Mouse (Mus musculus) C2C12 (cell line): Measurements from ENCODE around the gene Il1rapl2. TPM values are rescaled to one million over a fixed set of nuclear protein-coding genes. Genes with fewer than 3 reads are reported as not detected.

Experiments
- H3K27me3 ChIP-seq: one replicate; pipeline ENCODE4 v1.6.1; 2011; ENCODE audit not compliant: control insufficient read depth, insufficient read depth, insufficient read length
- H3K36me3 ChIP-seq: one replicate; pipeline ENCODE4 v1.6.1; 2011; ENCODE audit not compliant: control insufficient read depth, insufficient read depth
- H3K4me3 ChIP-seq: one replicate; pipeline ENCODE4 v1.5.1; 2011; ENCODE audit warnings: mild to moderate bottlenecking, control low read depth; ENCODE audit not compliant: poor library complexity, insufficient read depth, severe bottlenecking
- H3K79me2 ChIP-seq: one replicate; pipeline ENCODE4 v1.6.1; 2011; ENCODE audit not compliant: control insufficient read depth, insufficient read depth
- H3K79me3 ChIP-seq: one replicate; pipeline ENCODE4 v1.6.1; 2011; ENCODE audit warnings: low read depth, control low read depth
- H3ac ChIP-seq: one replicate; pipeline ENCODE3; 2011; ENCODE audit warnings: low read depth; ENCODE audit not compliant: control insufficient read depth, insufficient read length
- CEBPB ChIP-seq: IDR thresholded peaks from one replicate; pipeline ENCODE4 v1.6.1; 2011; ENCODE audit warnings: low read depth, mild to moderate bottlenecking, control low read depth, moderate library complexity
- CTCF ChIP-seq: IDR thresholded peaks from one replicate; pipeline ENCODE4 v1.5.1; 2011; ENCODE audit not compliant: control insufficient read depth, insufficient read depth, insufficient read length
- FOSL1 ChIP-seq: IDR thresholded peaks from one replicate; pipeline ENCODE4 v1.8.0; 2011; ENCODE audit warnings: mild to moderate bottlenecking, low read length; ENCODE audit not compliant: poor library complexity, insufficient read depth, severe bottlenecking
- MAX ChIP-seq: IDR thresholded peaks from one replicate; pipeline ENCODE4 v1.6.1; 2011; ENCODE audit warnings: mild to moderate bottlenecking, control low read depth
- MYOD1 ChIP-seq: IDR thresholded peaks from one replicate; pipeline ENCODE4 v1.6.1; 2011; ENCODE audit warnings: low read depth; ENCODE audit not compliant: control insufficient read depth, insufficient read length
- MYOG ChIP-seq: IDR thresholded peaks from one replicate; pipeline ENCODE4 v1.6.1; 2011; ENCODE audit not compliant: control insufficient read depth, insufficient read length; ENCODE audit errors: extremely low read depth
- USF1 ChIP-seq: IDR thresholded peaks from one replicate; pipeline ENCODE4 v1.6.1; 2011; ENCODE audit warnings: low read depth, mild to moderate bottlenecking, control low read depth, moderate library complexity
- long read RNA-seq, 2 experiments: library from polyadenylated mRNA; unstranded; transcript quantifications; one replicate each; pipeline ENCODE4 v2.0.0; 2019 to 2020
- polyA plus RNA-seq: library from polyadenylated mRNA; unstranded; fragments of >200 nt; fragmentation: generic; extraction: Trizol; gene quantifications from one replicate; pipeline ENCODE4 v1.2.1, GENCODE M21; 2012; ENCODE audit warnings: missing spikeins

Il1rapl2 gene
- polyA plus RNA-seq: not detected
- long read RNA-seq, experiment 1: 0 reads
- long read RNA-seq, experiment 2: 0 reads

GRCm38 (mm10) chrX:137570321-137571195, at the start of gene Il1rapl2:
Gene Il1rapl2, plus strand, starts transcription at chrX:137570608.
- no peak within 1 kb of the TSS for H3K4me3 ChIP-seq
- H3K79me3 ChIP-seq: no peaks in the 10 kb centered on the region
- H3K36me3 ChIP-seq: no peaks in the 10 kb centered on the region
- H3ac ChIP-seq: no peak within 1 kb of the TSS
- H3K79me2 ChIP-seq: no peaks in the 10 kb centered on the region
- no peaks in the 10 kb centered on the region for H3K27me3 ChIP-seq
- no peak for TF ChIP-seq CEBPB
- TF ChIP-seq CTCF: no peak
- no peak for TF ChIP-seq MYOD1
- no peak for TF ChIP-seq FOSL1
- no peak for TF ChIP-seq MYOG
- no peak for TF ChIP-seq MAX
- TF ChIP-seq USF1: no peak

GRCm38 (mm10) chrX:137548348-137548747, 22.1 kb upstream of the Il1rapl2 start:
- no peak overlapping the region for H3ac ChIP-seq
- H3K79me3 ChIP-seq: no peaks in the 10 kb centered on the region
- H3K79me2 ChIP-seq: no peaks in the 10 kb centered on the region
- no peaks in the 10 kb centered on the region for H3K27me3 ChIP-seq
- H3K4me3 ChIP-seq: no peak overlapping the region
- no peaks in the 10 kb centered on the region for H3K36me3 ChIP-seq
- TF ChIP-seq MYOG: no peak
- TF ChIP-seq MAX: no peak
- no peak for TF ChIP-seq CTCF
- no peak for TF ChIP-seq USF1
- TF ChIP-seq MYOD1: no peak
- no peak for TF ChIP-seq CEBPB
- no peak for TF ChIP-seq FOSL1

GRCm38 (mm10) chrX:137569472-137570188, 778 bp upstream of the Il1rapl2 start:
- no peak overlapping the region for H3ac ChIP-seq
- no peak overlapping the region for H3K4me3 ChIP-seq
- no peaks in the 10 kb centered on the region for H3K36me3 ChIP-seq
- H3K27me3 ChIP-seq: no peaks in the 10 kb centered on the region
- no peak for TF ChIP-seq CEBPB
- TF ChIP-seq MYOD1: no peak
- no peak for TF ChIP-seq CTCF
- no peak for TF ChIP-seq MAX
- TF ChIP-seq MYOG: no peak
- no peak for TF ChIP-seq FOSL1
- no peak for TF ChIP-seq USF1
- no peaks in the 10 kb centered on the region for H3K79me2 ChIP-seq
- no peaks in the 10 kb centered on the region for H3K79me3 ChIP-seq

GRCm38 (mm10) chrX:137582656-137583055, 12.2 kb downstream of the Il1rapl2 start:
- Histone ChIP-seq H3K79me2 (no peaks in the 10 kb centered on the region), H3K4me3 (no peak overlapping the region), H3K27me3 (no peaks in the 10 kb centered on the region), H3K79me3 (no peaks in the 10 kb centered on the region), H3K36me3 (no peaks in the 10 kb centered on the region), H3ac (no peak overlapping the region)
- TF ChIP-seq FOSL1 (no peak), CEBPB (no peak)

- H3K79me2 ChIP-seq: no peaks in the 10 kb centered on the region
- H3K36me3 ChIP-seq: no peaks in the 10 kb centered on the region
- H3K27me3 ChIP-seq: no peaks in the 10 kb centered on the region
- H3ac ChIP-seq: no peak overlapping the region
- no peak overlapping the region for H3K4me3 ChIP-seq
- H3K79me3 ChIP-seq: no peaks in the 10 kb centered on the region
- TF ChIP-seq MYOD1: no peak
- TF ChIP-seq MAX: no peak
- no peak for TF ChIP-seq MYOG
- no peak for TF ChIP-seq CTCF
- no peak for TF ChIP-seq FOSL1
These were observed 50.3 kb downstream of the Il1rapl2 start for GRCm38 (mm10) chrX:137620697-137621096.

GRCm38 (mm10) chrX:137667011-137667410, 96.6 kb downstream of the Il1rapl2 start:
- Histone ChIP-seq H3ac (no peak overlapping the region), H3K4me3 (no peak overlapping the region), H3K79me3 (no peaks in the 10 kb centered on the region), H3K79me2 (no peaks in the 10 kb centered on the region), H3K27me3 (no peaks in the 10 kb centered on the region), H3K36me3 (no peaks in the 10 kb centered on the region)
- TF ChIP-seq MYOD1 (no peak), MYOG (no peak), CEBPB (no peak), FOSL1 (no peak), CTCF (no peak), USF1 (no peak), MAX (no peak)
